Mouse (Mus musculus) midbrain, postnatal 0 days (tissue): ENCODE data around the gene Tor3a. TPM values are rescaled to one million over a fixed set of nuclear protein-coding genes. Genes with fewer than 3 reads are reported as not detected.
A peak's percentile ranks its signal among the peaks of the same experiment; 100 is the strongest.

ENCODE experiments used
- ATAC-seq: fragments of 200-750 bp; cut with Nextera tagmentation; 2 replicates; pipeline ENCODE4 v1.8.0; 2017; ENCODE audit warnings: moderate number of reproducible peaks, mild to moderate bottlenecking, moderate TSS enrichment, moderate library complexity; ENCODE audit not compliant: low FRiP score
- DNase-seq: peaks from one replicate; pipeline ENCODE4 v3.0.0-alpha.2; 2015; ENCODE audit warnings: low spot score
- H3K27ac ChIP-seq: fragments of 300-500 bp; sonication (generic); 2 replicates; pipeline ENCODE4 v1.5.1; 2014; ENCODE audit warnings: low read depth, mild to moderate bottlenecking, low read length, mixed read lengths
- H3K27me3 ChIP-seq: fragments of 300-500 bp; sonication (generic); 2 replicates; pipeline ENCODE4 v1.6.1; 2014; ENCODE audit warnings: low read length, control low read depth, mixed read lengths; ENCODE audit not compliant: insufficient read depth
- H3K36me3 ChIP-seq: fragments of 300-500 bp; sonication (generic); 2 replicates; pipeline ENCODE4 v1.6.1; 2014; ENCODE audit warnings: low read length, control low read depth, mixed read lengths; ENCODE audit not compliant: insufficient read depth
- H3K4me1 ChIP-seq: fragments of 300-500 bp; sonication (generic); 2 replicates; pipeline ENCODE4 v1.6.1; 2014; ENCODE audit warnings: mild to moderate bottlenecking, control low read depth, antibody characterized with exemption, low read length, mixed read lengths; ENCODE audit not compliant: insufficient read depth
- H3K4me2 ChIP-seq: fragments of 300-500 bp; sonication (generic); 2 replicates; pipeline ENCODE4 v1.6.1; 2014; ENCODE audit warnings: low read depth, mild to moderate bottlenecking, low read length, mixed read lengths; ENCODE audit not compliant: poor library complexity, severe bottlenecking
- H3K4me3 ChIP-seq: fragments of 300-500 bp; sonication (generic); 2 replicates; pipeline ENCODE4 v1.5.1; 2014; ENCODE audit warnings: low read depth, mild to moderate bottlenecking, low read length, moderate library complexity
- H3K9ac ChIP-seq: fragments of 300-500 bp; sonication (generic); replicated peaks from 2 replicates; pipeline ENCODE4 v1.6.1; 2014; ENCODE audit warnings: mild to moderate bottlenecking, low read length, moderate library complexity, mixed read lengths; ENCODE audit not compliant: poor library complexity, severe bottlenecking
- H3K9me3 ChIP-seq: fragments of 300-500 bp; sonication (generic); 2 replicates; pipeline ENCODE4 v1.6.1; 2016; ENCODE audit warnings: low read length, control low read depth
- CTCF ChIP-seq: IDR thresholded peaks from 2 replicates; pipeline ENCODE4 v1.5.1; 2016; ENCODE audit warnings: antibody characterized with exemption, mild to moderate bottlenecking
- WGBS: fragments of 180-500 bp; shearing (Covaris S2); extraction: QIAGEN DNeasy Blood & Tissue Kit; methylation state at CpG from one replicate; pipeline ENCODE4 v1.1.7; 2014; 5-methylcytosine and 5-hydroxymethylcytosine counted together
- polyA plus RNA-seq: library from polyadenylated mRNA; unstranded; fragments of >200 nt; fragmentation: Nextera tagmentation; extraction: Ambion mirVana; gene quantifications from 2 replicates; pipeline ENCODE4 v1.2.1, GENCODE M21; 2015
- total RNA-seq: library from RNA; depleted of rRNA; stranded (reverse); fragments of >200 nt; gene quantifications from 2 replicates; pipeline ENCODE4 v1.2.3, GENCODE M21; 2014

Gene Tor3a
- total and polyA plus RNA-seq, 2 experiments from 2014 or later, result 2.6 to 3.1 TPM

- no peaks in the 10 kb centered on the region for H3K4me1 ChIP-seq
- no peaks in the 10 kb centered on the region for H3K36me3 ChIP-seq
- no peak for ATAC-seq
- 80% methylated on average over 3 of the region's 3 CpGs for WGBS
- H3K9ac ChIP-seq, result no peak overlapping the region
- no peak overlapping the region for H3K27ac ChIP-seq
- no peaks in the 10 kb centered on the region for H3K27me3 ChIP-seq
- DNase-seq, result no peak
- no peak overlapping the region for H3K4me3 ChIP-seq
- no peak for TF ChIP-seq CTCF
- no peak overlapping the region for H3K4me2 ChIP-seq
- no peaks in the 10 kb centered on the region for H3K9me3 ChIP-seq
Measured at GRCm38 (mm10) chr1:156620951-156621350, 53.2 kb downstream of the Tor3a start.

- H3K9ac ChIP-seq, result no peak overlapping the region
- no peaks in the 10 kb centered on the region for H3K27me3 ChIP-seq
- no peak for ATAC-seq
- no peak for TF ChIP-seq CTCF
- DNase-seq, result no peak
- no peaks in the 10 kb centered on the region for H3K9me3 ChIP-seq
- no peak overlapping the region for H3K4me2 ChIP-seq
- H3K4me1 ChIP-seq, result no peaks in the 10 kb centered on the region
- H3K4me3 ChIP-seq, result no peak overlapping the region
- H3K36me3 ChIP-seq, result no peaks in the 10 kb centered on the region
- 79% methylated on average over 4 of the region's 4 CpGs for WGBS
- no peak overlapping the region for H3K27ac ChIP-seq
Measured at GRCm38 (mm10) chr1:156620292-156620909, 53.8 kb downstream of the Tor3a start.

GRCm38 (mm10) chr1:156617811-156618210 lies 56.3 kb downstream of the Tor3a start:
- DNase-seq (no peak), ATAC-seq (no peak)
- H3K27ac ChIP-seq, result no peak overlapping the region
- H3K9me3 ChIP-seq, result no peaks in the 10 kb centered on the region
- H3K9ac ChIP-seq, result no peak overlapping the region
- 58% methylated on average over 4 of the region's 4 CpGs for WGBS
- no peak overlapping the region for H3K4me3 ChIP-seq
- peaks cover 7% of the 10 kb centered on the region; the same call in 1 of the 2 replicates for H3K4me1 ChIP-seq
- no peak overlapping the region for H3K4me2 ChIP-seq
- H3K27me3 ChIP-seq, result no peaks in the 10 kb centered on the region
- no peak for TF ChIP-seq CTCF
- no peaks in the 10 kb centered on the region for H3K36me3 ChIP-seq

GRCm38 (mm10) chr1:156616989-156617598 lies 57.1 kb downstream of the Tor3a start:
- Histone ChIP-seq H3K4me2 (no peak overlapping the region), H3K27me3 (no peaks in the 10 kb centered on the region), H3K9ac (no peak overlapping the region), H3K4me3 (no peak overlapping the region), H3K4me1 (peaks cover 7% of the 10 kb centered on the region; the same call in 1 of the 2 replicates), H3K27ac (no peak overlapping the region), H3K9me3 (no peaks in the 10 kb centered on the region), H3K36me3 (no peaks in the 10 kb centered on the region)
- DNase-seq, result no peak
- no peak for ATAC-seq
- WGBS, result 38% methylated on average over 12 of the region's 12 CpGs
- TF ChIP-seq CTCF, result no peak

GRCm38 (mm10) chr1:156615381-156616133 lies 58.6 kb downstream of the Tor3a start:
- Histone ChIP-seq H3K27me3 (no peaks in the 10 kb centered on the region), H3K4me1 (peaks cover 7% of the 10 kb centered on the region; the same call in 1 of the 2 replicates), H3K9me3 (no peaks in the 10 kb centered on the region), H3K27ac (0 out of 2 replicates have a peak overlapping the region, but pooled peaks have one; percentile 1), H3K9ac (no peak overlapping the region), H3K4me3 (no peak overlapping the region), H3K36me3 (no peaks in the 10 kb centered on the region), H3K4me2 (no peak overlapping the region)
- ATAC-seq (no peak), DNase-seq (peak; percentile 40)
- no peak for TF ChIP-seq CTCF
- 29% methylated on average over 13 of the region's 13 CpGs for WGBS

GRCm38 (mm10) chr1:156614710-156615109 lies 59.4 kb downstream of the Tor3a start:
- ATAC-seq, result no peak

More at GRCm38 (mm10) chr1:156614710-156615109, 59.4 kb downstream of the Tor3a start:
- no peaks in the 10 kb centered on the region for H3K27me3 ChIP-seq
- H3K9me3 ChIP-seq, result no peaks in the 10 kb centered on the region
- peak; percentile 57 for TF ChIP-seq CTCF
- H3K27ac ChIP-seq, result no peak overlapping the region
- H3K36me3 ChIP-seq, result no peaks in the 10 kb centered on the region
- no peak overlapping the region for H3K4me3 ChIP-seq
- 83% methylated on average over 1 of the region's 1 CpGs for WGBS
- H3K9ac ChIP-seq, result no peak overlapping the region
- no peak overlapping the region for H3K4me2 ChIP-seq
- H3K4me1 ChIP-seq, result peaks cover 7% of the 10 kb centered on the region; the same call in 1 of the 2 replicates
- no peak for DNase-seq
